Mouse (Mus musculus) C2C12 (cell line): ENCODE results near the gene Galnt15.

Experiments
- CTCF ChIP-seq: IDR thresholded peaks from one replicate; pipeline ENCODE4 v1.5.1; 2011; ENCODE audit not compliant: control insufficient read depth, insufficient read depth, insufficient read length
- MAX ChIP-seq: IDR thresholded peaks from one replicate; pipeline ENCODE4 v1.6.1; 2011; ENCODE audit warnings: mild to moderate bottlenecking, control low read depth

DNA sequence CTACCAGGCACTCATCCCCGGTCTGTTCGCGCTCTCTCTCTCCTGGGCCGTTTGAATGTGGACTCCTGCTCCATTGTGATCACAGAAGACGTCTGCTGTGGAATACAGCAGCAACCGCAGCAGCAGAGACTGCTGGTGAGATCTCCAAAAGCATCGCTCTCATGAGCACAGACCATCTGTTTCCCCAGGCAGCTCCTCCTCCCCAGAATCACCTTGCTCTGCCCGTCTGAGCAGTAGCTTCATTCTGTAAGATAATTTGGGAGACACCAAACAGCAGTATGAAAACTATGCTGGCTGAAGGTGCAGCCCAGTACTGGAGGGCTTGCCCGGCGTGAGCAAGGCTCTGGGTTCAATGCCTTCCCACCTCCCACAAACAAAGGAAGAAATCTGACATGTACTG is 52.2 kb downstream of the Galnt15 start:
- TF ChIP-seq MAX (no peak), CTCF (no peak)
